Mouse (Mus musculus) spleen, adult 2 months (tissue): ENCODE data around the gene Ip6k1. TPM values are rescaled to one million over a fixed set of nuclear protein-coding genes. Genes with fewer than 3 reads are reported as not detected.

Experiments used
- DNase-seq, 2 experiments: peaks; one replicate each; pipeline versions ENCODE4 v3.0.0 to v3.0.0-alpha.2; 2012 to 2021; ENCODE audit warnings: low spot score in 2 of 2, low read depth in 1 of 2
- H3K27ac ChIP-seq: fragments of 200-500 bp; 2 replicates; pipeline ENCODE4 v1.5.1; 2012; ENCODE audit warnings: low read length, inconsistent platforms; ENCODE audit not compliant: insufficient read depth
- H3K27me3 ChIP-seq: fragments of 200-500 bp; 2 replicates; pipeline ENCODE4 v1.6.1; 2012; ENCODE audit warnings: mild to moderate bottlenecking, moderate library complexity, low read length, inconsistent platforms; ENCODE audit not compliant: control insufficient read depth, insufficient read depth
- H3K36me3 ChIP-seq: fragments of 200-500 bp; 2 replicates; pipeline ENCODE4 v1.6.1; 2012; ENCODE audit warnings: mild to moderate bottlenecking, low read length, inconsistent platforms; ENCODE audit not compliant: control insufficient read depth, insufficient read depth
- H3K4me1 ChIP-seq: fragments of 200-500 bp; 2 replicates; pipeline ENCODE4 v1.6.1; 2011; ENCODE audit warnings: inconsistent platforms; ENCODE audit not compliant: control insufficient read depth, insufficient read depth, insufficient read length
- H3K4me3 ChIP-seq: fragments of 200-500 bp; 2 replicates; pipeline ENCODE4 v1.5.1; 2011; ENCODE audit warnings: mild to moderate bottlenecking, inconsistent platforms; ENCODE audit not compliant: insufficient read depth, insufficient read length; ENCODE audit errors: extremely low read depth
- CTCF ChIP-seq: fragments of 200-500 bp; IDR thresholded peaks from 2 replicates; pipeline ENCODE4 v1.5.1; 2011; ENCODE audit warnings: mild to moderate bottlenecking, inconsistent platforms; ENCODE audit not compliant: insufficient read depth, insufficient read length, insufficient replicate concordance; ENCODE audit errors: extremely low read depth
- POLR2A ChIP-seq: fragments of 200-500 bp; IDR thresholded peaks from 2 replicates; pipeline ENCODE4 v1.6.1; 2011; ENCODE audit warnings: low read depth, low read length, inconsistent platforms
- WGBS: fragments of 180-500 bp; shearing (Covaris S2); methylation state at CpG from one replicate; pipeline ENCODE4 v1.1.7; 2018; 5-methylcytosine and 5-hydroxymethylcytosine counted together
- polyA plus RNA-seq: library from polyadenylated mRNA; depleted of rRNA; stranded (reverse); fragments of >200 nt; gene quantifications from 2 replicates; pipeline ENCODE4 v1.2.3, GENCODE M21; 2012

The Ip6k1 gene
- polyA plus RNA-seq, 1 experiment: 118 TPM

DNA sequence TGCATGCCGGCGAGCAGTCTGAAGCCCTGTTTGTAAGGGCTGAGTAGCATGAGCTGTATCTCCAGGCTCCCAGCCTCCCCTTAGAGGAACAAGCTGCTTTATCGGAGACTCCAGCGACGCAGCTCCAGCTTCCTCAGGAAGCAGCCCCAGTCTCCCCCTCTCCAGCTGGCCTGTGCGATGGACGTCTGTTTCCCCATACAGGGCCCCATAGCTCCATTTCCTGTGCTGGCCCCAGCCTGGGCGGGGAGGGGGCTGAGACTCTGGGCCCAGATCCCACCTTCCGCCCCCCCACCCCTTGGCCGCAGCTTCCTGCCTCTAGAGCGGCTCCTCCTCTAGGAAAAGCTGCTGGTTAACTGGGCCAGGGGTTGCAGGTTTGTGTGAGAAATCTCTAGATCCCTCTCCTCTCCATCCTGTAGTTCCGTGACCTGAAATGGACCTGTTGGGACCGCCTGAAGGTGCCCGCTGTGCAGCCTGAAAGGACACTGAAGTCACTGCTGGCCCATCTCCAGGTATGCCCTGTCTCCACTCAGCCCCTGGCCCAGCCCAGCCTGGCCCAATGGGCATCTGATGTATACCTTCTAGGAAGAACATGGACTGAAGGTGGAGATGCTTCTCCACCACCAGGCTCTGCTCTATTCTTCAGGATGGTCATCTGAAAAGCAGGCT lies 19.5 kb upstream of the Ip6k1 start, which contains the start of gene Gm20661:
TSS of gene Gm20661 (plus strand) at position 378 of the 666 bp plus-strand sequence.
- peak in 1 of 2 experiments; percentile 38 for DNase-seq
- WGBS: 16% methylated on average over 14 of the region's 14 CpGs
- no peaks in the 10 kb centered on the region for H3K27me3 ChIP-seq
- H3K4me1 ChIP-seq: peaks cover 34% of the 10 kb centered on the region
- TF ChIP-seq CTCF: no peak
- no peak for TF ChIP-seq POLR2A
- H3K27ac ChIP-seq: peak within 1 kb of the TSS; percentile 83
- H3K4me3 ChIP-seq: no peak within 1 kb of the TSS
- H3K36me3 ChIP-seq: peaks cover 30% of the 10 kb centered on the region

DNA sequence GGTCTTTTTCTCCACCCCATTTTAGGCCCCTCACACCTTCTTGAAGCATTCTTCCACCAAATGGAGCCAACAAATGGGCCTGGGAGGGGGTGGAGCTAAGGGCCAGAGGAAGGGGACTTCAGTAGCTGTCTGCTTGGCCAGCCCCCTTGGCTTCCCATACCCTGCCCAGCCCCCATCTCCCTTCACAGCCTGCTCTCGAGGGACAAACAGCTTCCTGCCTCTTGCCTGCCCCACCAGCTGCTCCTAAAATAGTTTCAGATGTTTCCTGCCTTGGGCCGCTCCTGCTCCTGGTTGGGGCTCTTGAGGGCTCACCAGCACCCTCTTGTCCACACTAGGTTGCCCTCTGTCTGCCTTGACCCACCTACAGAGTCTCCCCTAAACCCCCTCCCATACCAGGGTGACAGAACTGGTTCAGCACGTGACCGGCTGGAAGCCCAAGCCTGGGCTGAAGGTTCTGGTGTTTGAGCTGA lies 18.8 kb upstream of the Ip6k1 start:
- TF ChIP-seq POLR2A: no peak
- no peak for TF ChIP-seq CTCF
- peak in 1 of 2 experiments; percentile 59 for DNase-seq
- no peak overlapping the region for H3K4me3 ChIP-seq
- peaks cover 27% of the 10 kb centered on the region for H3K36me3 ChIP-seq
- H3K4me1 ChIP-seq: peaks cover 34% of the 10 kb centered on the region
- H3K27ac ChIP-seq: peak overlapping the region; percentile 83
- no peaks in the 10 kb centered on the region for H3K27me3 ChIP-seq
- 16% methylated on average over 4 of the region's 4 CpGs for WGBS

GRCm38 (mm10) chr9:107984052-107984753 lies 18.1 kb upstream of the Ip6k1 start:
- Histone ChIP-seq H3K27me3 (no peaks in the 10 kb centered on the region), H3K36me3 (peaks cover 20% of the 10 kb centered on the region), H3K4me3 (peak overlapping the region; percentile 79; the same call in 1 of the 2 replicates), H3K4me1 (peaks cover 34% of the 10 kb centered on the region), H3K27ac (peak overlapping the region; percentile 83)
- DNase-seq: no peak
- TF ChIP-seq CTCF (no peak), POLR2A (no peak)
- WGBS: 32% methylated on average over 19 of the region's 19 CpGs

GRCm38 (mm10) chr9:107984754-107985055 lies 17.6 kb upstream of the Ip6k1 start:
- TF ChIP-seq CTCF: no peak
- TF ChIP-seq POLR2A: no peak
- Histone ChIP-seq H3K4me1 (peaks cover 34% of the 10 kb centered on the region), H3K4me3 (peak overlapping the region; percentile 79; the same call in 1 of the 2 replicates), H3K27me3 (no peaks in the 10 kb centered on the region), H3K27ac (peak overlapping the region; percentile 82), H3K36me3 (peaks cover 15% of the 10 kb centered on the region)
- WGBS: 23% methylated on average over 9 of the region's 9 CpGs
- no peak for DNase-seq

- H3K4me3 ChIP-seq: peak within 1 kb of the TSS; percentile 79
- peak within 1 kb of the TSS; percentile 82 for H3K27ac ChIP-seq
- H3K27me3 ChIP-seq: no peaks in the 10 kb centered on the region
- DNase-seq: peak; percentile 70 to 90
- 1% methylated on average over 57 of the region's 58 CpGs for WGBS
- H3K4me1 ChIP-seq: peaks cover 34% of the 10 kb centered on the region
- H3K36me3 ChIP-seq: peaks cover 12% of the 10 kb centered on the region
- peak; percentile 31 for TF ChIP-seq POLR2A
- TF ChIP-seq CTCF: no peak
These were observed 16.9 kb upstream of the Ip6k1 start, which contains the start of gene Inka1 for GRCm38 (mm10) chr9:107985131-107986119. TSS of gene Inka1 (minus strand) at chr9:107985879.

DNA sequence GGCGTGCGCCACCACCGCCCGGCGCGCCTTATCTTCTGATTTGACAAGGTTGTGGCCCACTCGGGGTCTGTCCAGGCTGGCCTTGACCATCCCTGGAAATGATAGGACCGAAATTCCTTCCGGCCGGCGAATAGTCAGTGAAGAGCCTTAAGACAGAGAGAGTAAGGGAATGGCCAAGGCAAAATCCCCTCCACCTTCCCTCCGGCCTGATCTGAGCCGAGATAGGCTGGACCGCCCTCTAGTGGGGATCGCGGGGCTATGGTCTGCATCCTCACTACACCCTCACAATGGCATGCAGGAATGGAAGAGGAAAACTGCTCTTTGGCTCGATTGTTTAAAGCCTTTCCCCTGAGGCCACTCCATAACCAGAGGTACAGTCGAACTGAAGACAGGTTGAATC lies 15.9 kb upstream of the Ip6k1 start:
- TF ChIP-seq CTCF (peak; percentile 92), POLR2A (no peak)
- peaks cover 34% of the 10 kb centered on the region for H3K4me1 ChIP-seq
- H3K27me3 ChIP-seq: no peaks in the 10 kb centered on the region
- H3K4me3 ChIP-seq: peak overlapping the region; percentile 79; the same call in 1 of the 2 replicates
- peak; percentile 63 to 83 for DNase-seq
- WGBS: 1% methylated on average over 18 of the region's 18 CpGs
- H3K27ac ChIP-seq: no peak overlapping the region
- peaks cover 5% of the 10 kb centered on the region for H3K36me3 ChIP-seq
